Mouse (Mus musculus): ENCODE data around the gene Farp2.

- no peak for TF ChIP-seq CTCF (IDR thresholded peaks at IDR 0.05; ENCODE audit: control insufficient read depth, insufficient read depth, insufficient replicate concordance, low read depth, low read length)
- no peak for TF ChIP-seq POLR2A (IDR thresholded peaks at IDR 0.05; ENCODE audit: control insufficient read depth, low read depth, low read length)
Measured at GRCm38 (mm10) chr1:93577861-93578260, 66.0 kb downstream of the Farp2 start.

Measured in testis, adult 2 months (tissue).